Mouse (Mus musculus): ENCODE results near the gene Trmt1.

- TF ChIP-seq POLR2A (IDR thresholded peaks at IDR 0.05; ENCODE audit: low read depth, low read length) = no peak
- TF ChIP-seq MAFK (IDR thresholded peaks at IDR 0.05; ENCODE audit: insufficient replicate concordance, low read length) = no peak
- TF ChIP-seq CTCF (conservative IDR thresholded peaks at IDR 0.05 in 1 of 2, IDR thresholded peaks at IDR 0.05 in 1 of 2; ENCODE audit: low read depth in 2 of 2, low read length in 2 of 2) = no peak
- no peak for TF ChIP-seq NRF1 (IDR thresholded peaks at IDR 0.05; ENCODE audit: low read depth, low read length)
- no peak for TF ChIP-seq NELFE (IDR thresholded peaks at IDR 0.05; ENCODE audit: low read depth, low read length)
- TF ChIP-seq EP300 (IDR thresholded peaks at IDR 0.05; ENCODE audit: low read length) = no peak
Measured at GRCm38 (mm10) chr8:84643019-84643418, 43.1 kb upstream of the Trmt1 start.
